Comparison of ENCODE assay signal across 16 mouse cellular contexts in genomic region chr1:40023206-40023605, GRCm38 (mm10). TPM values are rescaled to one million over a fixed set of nuclear protein-coding genes. Genes with fewer than 3 reads are reported as not detected.
DNase-seq lines count a peak whose midpoint lies in the region; TF ChIP-seq lines count a peak whose summit lies in the region.
"Had no signal": no experiment of that assay in that cellular context is flagged by ENCODE, and none has a peak within 500 bp of the region (broad histone marks: within the 10 kb centered on the region; RNA-seq: fewer than 3 reads in every experiment).

No protein-coding gene starts in this region.

- TF ChIP-seq CTCF in layer of hippocampus, adult 2 months (conservative IDR thresholded peaks at IDR 0.05), result no peak

- intact Hi-C loops in heart, postnatal 25 days (cut with DNase I), result no loop called here

- H3K27ac ChIP-seq in layer of hippocampus, adult 2 months, result peak overlapping the region; percentile 65

- H3K4me3 ChIP-seq in layer of hippocampus, adult 2 months, result no peak overlapping the region

- DNase-seq in heart, adult 11 months, result peak; percentile 64
- DNase-seq in heart, postnatal 25 days (ENCODE audit: low spot score), result no peak
- peak in 1 of 2 experiments; percentile 39 for DNase-seq in layer of hippocampus, adult 2 months (ENCODE audit: low spot score in 2 of 2)
- no peak for DNase-seq in layer of hippocampus, adult 9-10 months (ENCODE audit: low spot score)
- DNase-seq in layer of hippocampus, adult 9-11 months, result peak; percentile 58
- no peak for DNase-seq in layer of hippocampus, adult 8-10 months (ENCODE audit: low spot score in 2 of 2)
- DNase-seq: adrenal gland, adult 2 months; adrenal gland, adult 8-10 months; adrenal gland, postnatal 10 days; adrenal gland, postnatal 14 days; adrenal gland, postnatal 25 days; adrenal gland, postnatal 36 days; cerebellum, adult 11 months; cerebellum, adult 11-12 months; cerebellum, adult 18-20 months had no signal

RNA-seq across cellular contexts. Expression of gene Il1r2, which starts 50.7 kb away (rescaled TPM):
- not detected for total RNA-seq in heart, postnatal 25 days (2021)
- total RNA-seq in layer of hippocampus, adult 2 months (2021), result not detected
- total RNA-seq in layer of hippocampus, adult 8-10 months (2022), result under 1 TPM in 1 of 4 experiments, not detected in 3; 0.31 TPM
- total RNA-seq: adrenal gland, postnatal 25 days; MEL had no signal

Comparison
In these comparisons a context has a peak if more than half of its experiments do, and no peak if none do; other contexts are left out.
1. DNase-seq: peak in heart, adult 11 months (single experiment) and layer of hippocampus, adult 9-11 months (single experiment); none in heart, postnatal 25 days (single experiment), layer of hippocampus, adult 9-10 months (single experiment) and layer of hippocampus, adult 8-10 months (0 of 2).